Mouse (Mus musculus) liver, embryonic 14.5 days (tissue): ENCODE measurements around the gene Epb41l4b. TPM values are rescaled to one million over a fixed set of nuclear protein-coding genes. Genes with fewer than 3 reads are reported as not detected.

Experiments used
- ATAC-seq: fragments of 200-750 bp; cut with Nextera tagmentation; 2 replicates; pipeline ENCODE4 v1.8.0; 2017; ENCODE audit warnings: moderate number of reproducible peaks, mild to moderate bottlenecking, moderate library complexity; ENCODE audit not compliant: insufficient read depth
- DNase-seq, 3 experiments: peaks; one replicate each; pipeline ENCODE4 v3.0.0-alpha.2; 2012 to 2013; ENCODE audit warnings: low read depth in 3 of 3, low spot score in 3 of 3
- H3K27ac ChIP-seq: fragments of 300-500 bp; sonication (generic); 2 replicates; pipeline ENCODE4 v1.5.1; 2014; ENCODE audit warnings: moderate library complexity, mild to moderate bottlenecking, control low read depth, inconsistent platforms
- H3K27me3 ChIP-seq: fragments of 300-500 bp; sonication (generic); 2 replicates; pipeline ENCODE4 v1.6.1; 2014; ENCODE audit warnings: mild to moderate bottlenecking, low read length, moderate library complexity; ENCODE audit not compliant: control insufficient read depth, insufficient read depth
- H3K36me3 ChIP-seq: fragments of 300-500 bp; sonication (generic); replicated peaks from 2 replicates; pipeline ENCODE4 v1.6.1; 2014; ENCODE audit warnings: low read depth; ENCODE audit not compliant: control insufficient read depth, insufficient read depth
- H3K4me1 ChIP-seq, 2 experiments: fragments of 200-500 bp in 1 of 2; fragments of 300-500 bp in 1 of 2; sonication (generic) in 1 of 2; replicated peaks; 2 replicates each; pipeline ENCODE4 v1.6.1; 2012 to 2014; ENCODE audit warnings: antibody characterized with exemption in 1 of 2, inconsistent platforms in 1 of 2, low read length in 1 of 2; ENCODE audit not compliant: control insufficient read depth in 2 of 2, insufficient read depth in 2 of 2
- H3K4me2 ChIP-seq: fragments of 300-500 bp; sonication (generic); 2 replicates; pipeline ENCODE4 v1.6.1; 2014; ENCODE audit warnings: low read depth, mild to moderate bottlenecking, control low read depth, moderate library complexity
- H3K4me3 ChIP-seq, 2 experiments: fragments of 200-500 bp in 1 of 2; fragments of 300-500 bp in 1 of 2; sonication (generic) in 1 of 2; 2 replicates each; pipeline ENCODE4 v1.5.1; 2012 to 2014; ENCODE audit warnings: low read depth in 2 of 2, low read length in 2 of 2, mild to moderate bottlenecking in 2 of 2, control low read depth in 1 of 2, inconsistent platforms in 1 of 2, moderate library complexity in 1 of 2; ENCODE audit not compliant: insufficient read depth in 1 of 2
- H3K9ac ChIP-seq: fragments of 300-500 bp; sonication (generic); replicated peaks from 2 replicates; pipeline ENCODE4 v1.6.1; 2014; ENCODE audit warnings: mild to moderate bottlenecking, control low read depth, moderate library complexity
- H3K9me3 ChIP-seq: fragments of 300-500 bp; sonication (generic); 2 replicates; pipeline ENCODE4 v1.6.1; 2016; ENCODE audit warnings: low read length, mixed read lengths; ENCODE audit not compliant: control insufficient read depth
- CTCF ChIP-seq: IDR thresholded peaks from 2 replicates; pipeline ENCODE4 v1.5.1; 2016; ENCODE audit warnings: antibody characterized with exemption, low read depth, control low read depth
- EP300 ChIP-seq: IDR thresholded peaks from 2 replicates; pipeline ENCODE4 v1.6.1; 2016; ENCODE audit warnings: antibody characterized with exemption, low read depth
- WGBS: fragments of 180-500 bp; shearing (Covaris S2); extraction: QIAGEN DNeasy Blood & Tissue Kit; methylation state at CpG from one replicate; pipeline ENCODE4 v1.1.7; 2014; ENCODE audit not compliant: insufficient replicate concordance; 5-methylcytosine and 5-hydroxymethylcytosine counted together
- polyA plus RNA-seq, 2 experiments: library from polyadenylated mRNA; depleted of rRNA in 1 of 2; stranded (reverse) in 1 of 2; unstranded in 1 of 2; fragments of >200 nt; fragmentation: Nextera tagmentation in 1 of 2; extraction: Ambion mirVana in 1 of 2; gene quantifications; 2 replicates each; pipeline versions ENCODE4 v1.2.1 to v1.2.3; 2012 to 2014

The Epb41l4b gene
- polyA plus RNA-seq, 2 experiments: 2.1 to 2.2 TPM

DNA sequence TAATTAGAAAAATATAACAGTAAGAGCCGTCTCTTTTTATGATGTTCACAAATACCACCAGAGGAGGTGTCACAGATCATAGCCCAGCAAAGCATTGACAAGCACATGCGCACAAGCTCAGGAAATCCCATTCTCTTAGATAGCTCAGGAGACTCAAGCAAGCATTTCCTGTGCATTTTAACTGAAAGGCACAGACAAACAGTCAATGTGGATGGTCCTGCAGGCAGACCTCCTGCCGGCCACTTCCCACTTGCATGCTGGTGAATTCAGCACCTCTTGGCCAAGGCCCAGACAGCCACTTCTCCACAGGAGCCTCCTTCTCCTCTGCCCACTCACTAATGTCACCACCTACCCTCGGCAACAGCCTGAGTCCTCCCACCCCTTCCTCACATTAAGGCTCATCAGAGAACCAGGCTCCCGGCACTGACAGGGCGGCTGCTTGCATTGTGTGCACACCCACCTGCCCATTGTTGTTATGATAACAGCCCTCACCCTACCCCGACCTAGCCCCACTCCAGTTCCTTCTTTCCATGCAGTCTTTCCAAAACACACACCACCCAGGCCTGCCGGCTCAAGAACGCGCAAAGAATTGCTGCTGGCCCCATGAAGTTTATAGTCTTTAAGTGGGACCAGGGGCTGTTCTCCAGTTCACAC is 60.3 kb downstream of the Epb41l4b start:
- Histone ChIP-seq H3K4me1 (no peaks in the 10 kb centered on the region; a peak in 1 of 4 replicates), H3K27me3 (no peaks in the 10 kb centered on the region), H3K4me2 (no peak overlapping the region), H3K27ac (no peak overlapping the region), H3K9ac (no peak overlapping the region), H3K36me3 (no peaks in the 10 kb centered on the region), H3K4me3 (no peak overlapping the region), H3K9me3 (no peaks in the 10 kb centered on the region)
- TF ChIP-seq EP300 (no peak), CTCF (no peak)
- no peak for DNase-seq
- ATAC-seq: no peak
- WGBS: 22% methylated on average over 10 of the region's 10 CpGs

- WGBS: 65% methylated on average over 7 of the region's 7 CpGs
These were observed 61.8 kb downstream of the Epb41l4b start for GRCm38 (mm10) chr4:57081463-57081862.

DNA sequence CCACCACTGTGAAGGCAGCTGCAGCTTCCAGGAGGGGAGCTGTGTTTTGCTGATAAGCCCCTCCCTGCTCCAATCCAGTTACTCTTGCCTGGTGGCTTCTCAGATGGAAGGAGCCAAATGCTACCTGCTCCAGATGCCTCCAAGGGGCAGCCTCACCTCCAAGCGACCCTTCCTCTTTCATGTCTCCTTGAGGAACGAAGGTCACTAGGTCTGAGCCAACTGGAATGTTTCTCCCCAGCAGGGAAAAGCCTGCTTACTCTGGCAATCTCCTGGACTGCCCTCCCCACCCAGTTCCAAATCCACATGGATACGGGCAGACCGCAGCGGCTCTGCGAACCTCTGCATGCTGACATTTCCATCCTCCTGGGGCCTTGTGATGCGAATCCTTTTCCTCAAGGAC is 69.4 kb downstream of the Epb41l4b start:
- no peak overlapping the region for H3K27ac ChIP-seq
- H3K9ac ChIP-seq: no peak overlapping the region
- peaks cover 0 to 9% of the 10 kb centered on the region in 2 experiments; a peak in 1 of 4 replicates for H3K4me1 ChIP-seq
- no peak overlapping the region for H3K4me3 ChIP-seq
- H3K36me3 ChIP-seq: no peaks in the 10 kb centered on the region
- H3K27me3 ChIP-seq: no peaks in the 10 kb centered on the region
- H3K4me2 ChIP-seq: no peak overlapping the region
- ATAC-seq (no peak), DNase-seq (no peak)
- H3K9me3 ChIP-seq: no peaks in the 10 kb centered on the region
- 71% methylated on average over 7 of the region's 7 CpGs for WGBS
- TF ChIP-seq EP300 (no peak), CTCF (no peak)

More at GRCm38 (mm10) chr4:57081463-57081862, 61.8 kb downstream of the Epb41l4b start:
- Histone ChIP-seq H3K4me2 (no peak overlapping the region), H3K4me1 (no peaks in the 10 kb centered on the region; a peak in 1 of 4 replicates), H3K27ac (no peak overlapping the region), H3K9ac (no peak overlapping the region), H3K36me3 (no peaks in the 10 kb centered on the region), H3K27me3 (no peaks in the 10 kb centered on the region), H3K9me3 (no peaks in the 10 kb centered on the region), H3K4me3 (no peak overlapping the region)
- ATAC-seq (no peak), DNase-seq (no peak)
- TF ChIP-seq CTCF: no peak
- no peak for TF ChIP-seq EP300

DNA sequence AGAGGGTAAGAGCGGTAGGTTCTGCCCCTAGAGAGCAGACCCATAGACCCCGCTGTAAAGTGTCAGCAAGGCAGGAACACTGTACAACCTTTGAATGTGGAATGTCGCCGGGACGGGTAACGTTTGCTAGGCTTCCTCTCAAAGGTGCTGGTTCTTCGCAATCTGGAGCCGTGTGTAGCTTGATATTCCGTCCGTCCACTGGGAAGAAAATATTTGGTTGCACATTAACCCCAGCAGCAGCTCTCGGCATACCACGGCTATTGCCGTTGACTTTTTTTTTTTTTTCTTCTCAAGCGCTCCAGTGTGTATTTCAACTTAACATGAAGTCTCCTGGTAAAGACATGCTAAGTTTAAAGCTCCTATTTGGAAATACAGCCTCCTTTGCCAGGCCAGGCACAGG is 70.1 kb downstream of the Epb41l4b start:
- TF ChIP-seq CTCF (no peak), EP300 (no peak)
- Histone ChIP-seq H3K4me2 (no peak overlapping the region), H3K4me1 (peaks cover 0 to 9% of the 10 kb centered on the region in 2 experiments; a peak in 1 of 4 replicates), H3K9me3 (no peaks in the 10 kb centered on the region), H3K27ac (no peak overlapping the region), H3K9ac (no peak overlapping the region), H3K27me3 (no peaks in the 10 kb centered on the region), H3K36me3 (no peaks in the 10 kb centered on the region), H3K4me3 (no peak overlapping the region)
- no peak for ATAC-seq
- 80% methylated on average over 14 of the region's 14 CpGs for WGBS
- DNase-seq: no peak

DNA sequence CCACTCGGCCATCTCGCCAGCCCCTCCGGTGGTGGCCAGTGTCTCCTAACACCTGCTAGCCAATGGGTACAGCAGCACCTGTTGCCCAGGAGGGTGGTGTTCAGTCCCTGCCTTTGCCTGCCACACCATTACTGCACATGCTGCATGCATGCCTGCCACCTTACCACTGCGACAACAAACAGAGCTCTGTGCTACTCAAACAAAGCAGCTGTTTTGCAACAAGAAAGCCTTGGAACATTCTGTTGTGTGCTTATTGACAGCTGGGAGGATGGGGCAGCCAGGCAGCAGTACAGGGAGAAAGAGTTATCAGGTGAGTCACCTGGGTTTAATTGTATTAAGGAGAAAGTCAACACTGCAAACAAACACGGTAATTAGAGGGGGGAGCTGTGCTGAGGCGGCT is 72.6 kb downstream of the Epb41l4b start:
- DNase-seq (no peak), ATAC-seq (no peak)
- WGBS: 57% methylated on average over 6 of the region's 6 CpGs
- H3K27me3 ChIP-seq: no peaks in the 10 kb centered on the region
- H3K4me2 ChIP-seq: no peak overlapping the region
- H3K27ac ChIP-seq: no peak overlapping the region
- peaks cover 0 to 9% of the 10 kb centered on the region in 2 experiments; a peak in 1 of 4 replicates for H3K4me1 ChIP-seq
- H3K36me3 ChIP-seq: no peaks in the 10 kb centered on the region
- H3K9ac ChIP-seq: no peak overlapping the region
- H3K9me3 ChIP-seq: no peaks in the 10 kb centered on the region
- no peak overlapping the region for H3K4me3 ChIP-seq
- TF ChIP-seq EP300 (no peak), CTCF (no peak)
